In the genomic region with DNA sequence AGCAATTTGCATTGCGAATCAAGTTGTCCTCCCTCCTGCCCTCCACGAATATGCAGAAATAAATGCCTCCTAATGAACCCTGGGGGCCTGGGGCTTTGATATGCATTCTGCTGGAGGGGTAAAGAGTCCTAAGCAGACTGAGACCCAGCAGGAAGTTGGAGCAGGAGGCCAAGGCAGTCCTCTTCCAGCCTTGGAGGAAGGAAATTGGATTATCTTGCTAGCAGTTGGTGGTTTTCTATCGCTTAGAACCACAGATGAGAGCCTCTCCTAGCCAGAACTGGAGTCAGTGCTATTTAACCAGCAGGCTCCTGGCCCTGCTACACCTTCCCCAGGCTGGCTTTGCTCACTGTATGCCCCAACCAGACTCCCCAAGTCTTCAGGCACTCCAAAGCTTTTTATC, we compare ENCODE assay signal across 9 mouse cellular contexts.
DNase-seq lines count a peak whose midpoint lies in the region; ATAC-seq lines count a peak whose summit lies in the region.
"Had no signal": no experiment of that assay in that cellular context is flagged by ENCODE, and none has a peak within 500 bp of the region (broad histone marks: within the 10 kb centered on the region; RNA-seq: fewer than 3 reads in every experiment).

No protein-coding gene starts in this region.

- H3K27me3 ChIP-seq in hindbrain, embryonic 10.5 days (ENCODE audit: insufficient read depth, poor library complexity, severe bottlenecking) = no peaks in the 10 kb centered on the region
- no peaks in the 10 kb centered on the region for H3K27me3 ChIP-seq in midbrain, embryonic 14.5 days (ENCODE audit: control insufficient read depth, insufficient read depth, low read length)
- H3K27me3 ChIP-seq: liver, embryonic 15.5 days had no signal

- H3K36me3 ChIP-seq in hindbrain, embryonic 10.5 days = no peaks in the 10 kb centered on the region
- no peaks in the 10 kb centered on the region for H3K36me3 ChIP-seq in midbrain, embryonic 14.5 days (ENCODE audit: control insufficient read depth, insufficient read depth, low read length)
- H3K36me3 ChIP-seq: liver, embryonic 15.5 days had no signal

- no peak overlapping the region for H3K9ac ChIP-seq in midbrain, embryonic 14.5 days (replicated peaks; ENCODE audit: low read length)
- H3K9ac ChIP-seq: liver, embryonic 15.5 days had no signal

- peak; percentile 31 for DNase-seq in embryo, embryonic 11 days
- DNase-seq in embryo, embryonic 9.5 days (ENCODE audit: extremely low spot score) = no peak
- DNase-seq in cerebellum, adult 9-10 months = peak; percentile 96
- DNase-seq in hindbrain, embryonic 10.5 days (ENCODE audit: low spot score) = no peak
- DNase-seq in midbrain, embryonic 14.5 days = peak; percentile 73
- DNase-seq in spleen, postnatal 14 days (ENCODE audit: low spot score in 2 of 2) = no peak

- 10% methylated on average over 3 of the region's 3 CpGs for WGBS in hindbrain, embryonic 10.5 days
- 2% methylated on average over 3 of the region's 3 CpGs for WGBS in midbrain, embryonic 14.5 days

- peak overlapping the region; percentile 28; the same call in 1 of the 2 replicates for H3K4me2 ChIP-seq in midbrain, embryonic 14.5 days (ENCODE audit: low read length)
- H3K4me2 ChIP-seq: liver, embryonic 15.5 days had no signal

- 0 out of 2 replicates have a peak overlapping the region, but pooled peaks have one; percentile 7 for H3K4me3 ChIP-seq in hindbrain, embryonic 10.5 days
- H3K4me3 ChIP-seq in midbrain, embryonic 14.5 days (replicated peaks; ENCODE audit: low read depth, low read length) = no peak overlapping the region
- H3K4me3 ChIP-seq: liver, embryonic 15.5 days had no signal

- H3K27ac ChIP-seq in hindbrain, embryonic 10.5 days = peak overlapping the region; percentile 79
- no peak overlapping the region for H3K27ac ChIP-seq in midbrain, embryonic 14.5 days (replicated peaks; ENCODE audit: low read depth, low read length)
- H3K27ac ChIP-seq: liver, embryonic 15.5 days had no signal

- H3K9me3 ChIP-seq in hindbrain, embryonic 10.5 days = no peaks in the 10 kb centered on the region
- H3K9me3 ChIP-seq in midbrain, embryonic 14.5 days (ENCODE audit: control insufficient read depth, low read length) = no peaks in the 10 kb centered on the region
- H3K9me3 ChIP-seq: liver, embryonic 15.5 days had no signal

- peak; percentile 51 for ATAC-seq in midbrain, embryonic 14.5 days (ENCODE audit: low FRiP score, low TSS enrichment)
- ATAC-seq in erythroid progenitor cell, adult 5-6 weeks (replicated peaks; ENCODE audit: low FRiP score, poor library complexity, severe bottlenecking) = no peak
- no peak for ATAC-seq in inflammation-experienced regulatory T-cells, adult 6 months

- H3K4me1 ChIP-seq in hindbrain, embryonic 10.5 days (replicated peaks) = peaks cover 13% of the 10 kb centered on the region
- H3K4me1 ChIP-seq in midbrain, embryonic 14.5 days (ENCODE audit: control insufficient read depth, insufficient read depth, low read length) = peaks cover 8% of the 10 kb centered on the region; the same call in 1 of the 2 replicates

Comparison
In these comparisons a context has a peak if more than half of its experiments do, and no peak if none do; other contexts are left out.
1. DNase-seq: peak in embryo, embryonic 11 days (single experiment), cerebellum, adult 9-10 months (single experiment) and midbrain, embryonic 14.5 days (single experiment); none in embryo, embryonic 9.5 days (single experiment), hindbrain, embryonic 10.5 days (single experiment) and spleen, postnatal 14 days (0 of 2).